Mouse (Mus musculus) stomach, postnatal 0 days (tissue): ENCODE measurements at regions not wholly inside any gene's neighbourhood (a gene's known extent, or its start where the extent isn't known, plus 50 kb on each side); places are given as distances from the start of the nearest gene placed in this dataset.

Experiments
- CTCF ChIP-seq: IDR thresholded peaks from 2 replicates; pipeline ENCODE4 v1.5.1; 2016; ENCODE audit warnings: antibody characterized with exemption, low read depth, mild to moderate bottlenecking, moderate library complexity
- EP300 ChIP-seq: optimal IDR thresholded peaks from 2 replicates; pipeline ENCODE3; 2016; ENCODE audit warnings: antibody characterized with exemption

- TF ChIP-seq EP300 (no peak), CTCF (no peak)
These were observed 589.9 kb downstream of the Lrriq3 start for GRCm38 (mm10) chr3:155682921-155683813.
